24 mouse cellular contexts compared by ENCODE assay signal in genomic region chr10:69521977-69522376, GRCm38 (mm10).
DNase-seq lines count a peak whose midpoint lies in the region; ATAC-seq and TF ChIP-seq lines count a peak whose summit lies in the region.
"Had no signal": no experiment of that assay in that cellular context is flagged by ENCODE, and none has a peak within 500 bp of the region (broad histone marks: within the 10 kb centered on the region; RNA-seq: fewer than 3 reads in every experiment).

No protein-coding gene starts in this region.

- no peak for TF ChIP-seq POLR2A in kidney, adult 2 months (IDR thresholded peaks at IDR 0.05; ENCODE audit: low read depth, low read length)
- TF ChIP-seq POLR2A in embryonic fibroblast, embryonic 13.5 days (IDR thresholded peaks at IDR 0.05; ENCODE audit: low read depth, low read length), result no peak

- no peak overlapping the region for H3K4me3 ChIP-seq in kidney, adult 2 months (ENCODE audit: insufficient read depth, low read depth, low read length)
- H3K4me3 ChIP-seq in lung, embryonic 14.5 days (ENCODE audit: low read depth, low read length), result no peak overlapping the region
- H3K4me3 ChIP-seq in embryonic fibroblast, embryonic 13.5 days (ENCODE audit: insufficient read depth, low read length), result no peak overlapping the region
- H3K4me3 ChIP-seq: forebrain, embryonic 10.5 days; heart, embryonic 13.5 days; hindbrain, embryonic 13.5 days; midbrain, embryonic 10.5 days; neural tube, embryonic 12.5 days had no signal

- 47% methylated on average over 4 of the region's 4 CpGs for WGBS in kidney, adult 2 months
- 49% methylated on average over 4 of the region's 4 CpGs for WGBS in lung, embryonic 14.5 days

- H3K27ac ChIP-seq in kidney, adult 2 months (ENCODE audit: insufficient read depth, low read depth, low read length), result no peak overlapping the region
- H3K27ac ChIP-seq in lung, embryonic 14.5 days (ENCODE audit: low read depth), result no peak overlapping the region
- H3K27ac ChIP-seq in embryonic fibroblast, embryonic 13.5 days (ENCODE audit: insufficient read depth, low read length), result peak overlapping the region; percentile 69
- H3K27ac ChIP-seq: forebrain, embryonic 10.5 days; heart, embryonic 13.5 days; hindbrain, embryonic 13.5 days; midbrain, embryonic 10.5 days; neural tube, embryonic 12.5 days had no signal

- H3K27me3 ChIP-seq in kidney, adult 2 months (replicated peaks; ENCODE audit: control insufficient read depth, insufficient read depth, low read length), result no peaks in the 10 kb centered on the region
- no peaks in the 10 kb centered on the region for H3K27me3 ChIP-seq in lung, embryonic 14.5 days (ENCODE audit: insufficient read depth, low read length)
- H3K27me3 ChIP-seq: heart, embryonic 13.5 days; hindbrain, embryonic 13.5 days; neural tube, embryonic 12.5 days had no signal

- no peak for ATAC-seq in lung, embryonic 14.5 days (ENCODE audit: insufficient read depth)
- ATAC-seq: CD4-positive, CD25-positive, alpha-beta regulatory T cell, adult 4 months; forebrain, postnatal 0 days; inflammation-experienced regulatory T-cells, adult 6 months; liver, postnatal 0 days had no signal

- TF ChIP-seq CTCF in kidney, adult 2 months (conservative IDR thresholded peaks at IDR 0.05; ENCODE audit: insufficient read depth, insufficient read length, low read depth, low read length), result no peak
- TF ChIP-seq CTCF in lung, embryonic 14.5 days (IDR thresholded peaks at IDR 0.05; ENCODE audit: low read depth), result no peak
- TF ChIP-seq CTCF in embryonic fibroblast, embryonic 13.5 days (IDR thresholded peaks at IDR 0.05; ENCODE audit: borderline replicate concordance, insufficient read depth, low read length), result no peak

- H3K9ac ChIP-seq in lung, embryonic 14.5 days, result no peak overlapping the region
- H3K9ac ChIP-seq: forebrain, postnatal 0 days; heart, embryonic 13.5 days; hindbrain, embryonic 13.5 days; liver, postnatal 0 days; neural tube, embryonic 12.5 days had no signal

- H3K9me3 ChIP-seq in lung, embryonic 14.5 days (ENCODE audit: low read depth, low read length), result no peaks in the 10 kb centered on the region
- H3K9me3 ChIP-seq: forebrain, embryonic 10.5 days; hindbrain, embryonic 13.5 days; midbrain, embryonic 10.5 days; neural tube, embryonic 12.5 days had no signal

- no peaks in the 10 kb centered on the region for H3K36me3 ChIP-seq in kidney, adult 2 months (ENCODE audit: control insufficient read depth, insufficient read depth, low read length)
- no peaks in the 10 kb centered on the region for H3K36me3 ChIP-seq in lung, embryonic 14.5 days (ENCODE audit: insufficient read depth)
- H3K36me3 ChIP-seq: forebrain, embryonic 10.5 days; heart, embryonic 13.5 days; hindbrain, embryonic 13.5 days; midbrain, embryonic 10.5 days; neural tube, embryonic 12.5 days had no signal

- no peak overlapping the region for H3K4me2 ChIP-seq in lung, embryonic 14.5 days
- H3K4me2 ChIP-seq: heart, embryonic 13.5 days; hindbrain, embryonic 13.5 days; neural tube, embryonic 12.5 days had no signal

- DNase-seq in kidney, adult 2 months, result peak; percentile 27
- DNase-seq in kidney, adult 18-20 months, result no peak
- DNase-seq in lung, embryonic 14.5 days, result peak; percentile 21
- no peak for DNase-seq in lung, postnatal 25 days (ENCODE audit: low spot score)
- peak; percentile 39 for DNase-seq in skeletal muscle tissue, adult 2 months (ENCODE audit: low read depth, low spot score)
- DNase-seq in thymus, adult 18-20 months, result no peak
- no peak for DNase-seq in urinary bladder, postnatal 36 days (ENCODE audit: low spot score in 2 of 2)
- DNase-seq: cerebellum, adult 18-20 months; cerebellum, postnatal 25 days; embryo, embryonic 11 days; forebrain, postnatal 0 days; liver; liver, postnatal 0 days; lung, postnatal 4 days; right cerebral cortex, postnatal 4 days; thymus, postnatal 36 days had no signal

- H3K4me1 ChIP-seq in kidney, adult 2 months (ENCODE audit: control insufficient read depth, insufficient read depth, low read length), result no peaks in the 10 kb centered on the region
- no peaks in the 10 kb centered on the region for H3K4me1 ChIP-seq in lung, embryonic 14.5 days (ENCODE audit: insufficient read depth)
- H3K4me1 ChIP-seq in embryonic fibroblast, embryonic 13.5 days (ENCODE audit: control insufficient read depth, insufficient read depth, low read length), result peaks cover 5% of the 10 kb centered on the region; the same call in 1 of the 2 replicates
- H3K4me1 ChIP-seq: heart, embryonic 13.5 days; hindbrain, embryonic 13.5 days; neural tube, embryonic 12.5 days had no signal

Comparison
In these comparisons a context has a peak if more than half of its experiments do, and no peak if none do; other contexts are left out.
1. DNase-seq: peak in kidney, adult 2 months (single experiment), lung, embryonic 14.5 days (single experiment) and skeletal muscle tissue, adult 2 months (single experiment); none in kidney, adult 18-20 months (single experiment), lung, postnatal 25 days (single experiment), thymus, adult 18-20 months (0 of 2) and urinary bladder, postnatal 36 days (0 of 2).